Mouse (Mus musculus) erythroblast, adult 5-6 weeks (primary cell): ENCODE measurements at regions not wholly inside any gene's neighbourhood (a gene's known extent, or its start where the extent isn't known, plus 50 kb on each side); places are given as distances from the start of the nearest gene placed in this dataset.

Experiments
- ATAC-seq: replicated peaks from 2 replicates; pipeline ENCODE4 v1.8.0; 2016; ENCODE audit warnings: moderate number of reproducible peaks, mild to moderate bottlenecking, moderate TSS enrichment, inconsistent platforms; ENCODE audit not compliant: poor library complexity, low FRiP score, severe bottlenecking

DNA sequence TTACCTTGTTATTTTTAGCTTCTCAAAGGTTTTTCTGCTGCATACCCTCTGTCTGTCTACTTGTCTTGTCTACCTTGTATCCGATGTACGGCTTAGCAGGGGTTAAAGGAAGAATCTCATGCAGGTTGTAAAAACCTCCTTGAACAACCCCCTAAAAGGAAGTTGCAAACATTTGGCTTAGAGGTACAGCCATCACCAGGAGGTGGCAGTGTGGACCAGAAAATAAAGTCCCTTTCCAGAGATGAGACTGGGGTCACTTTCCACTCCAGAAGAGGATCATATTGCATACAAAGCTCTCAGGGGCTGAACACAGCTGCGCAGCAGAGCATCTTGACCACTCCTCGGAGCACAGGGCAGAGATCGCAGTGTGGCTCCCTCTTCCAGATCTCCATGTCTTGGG, 109.0 kb upstream of the Ralgapa2 start:
- ATAC-seq = no peak

- no peak for ATAC-seq
Measured at GRCm38 (mm10) chr2:146623052-146623451, 110.9 kb upstream of the Ralgapa2 start.

DNA sequence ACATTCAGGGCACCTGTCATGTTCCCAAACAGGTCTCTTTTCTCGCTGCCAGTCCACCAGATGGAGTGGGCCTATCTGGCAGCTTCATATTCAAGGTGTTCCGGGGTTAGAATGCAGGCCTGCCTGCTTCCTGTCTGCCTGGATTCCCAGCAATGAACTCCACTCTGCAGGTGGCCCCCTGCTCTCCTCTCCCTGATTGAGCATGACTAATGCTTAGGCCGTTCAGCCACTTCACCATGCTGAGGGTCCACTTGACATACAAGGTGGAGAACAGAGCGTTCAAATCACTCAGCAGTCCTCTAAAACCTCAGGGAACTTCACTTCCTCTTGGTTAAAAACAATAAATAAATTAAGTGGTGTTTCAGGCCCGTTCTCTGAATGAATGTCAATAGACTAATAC, 112.1 kb upstream of the Ralgapa2 start:
- ATAC-seq = no peak

GRCm38 (mm10) chr2:146625166-146625751, 113.1 kb upstream of the Ralgapa2 start:
- ATAC-seq = no peak

DNA sequence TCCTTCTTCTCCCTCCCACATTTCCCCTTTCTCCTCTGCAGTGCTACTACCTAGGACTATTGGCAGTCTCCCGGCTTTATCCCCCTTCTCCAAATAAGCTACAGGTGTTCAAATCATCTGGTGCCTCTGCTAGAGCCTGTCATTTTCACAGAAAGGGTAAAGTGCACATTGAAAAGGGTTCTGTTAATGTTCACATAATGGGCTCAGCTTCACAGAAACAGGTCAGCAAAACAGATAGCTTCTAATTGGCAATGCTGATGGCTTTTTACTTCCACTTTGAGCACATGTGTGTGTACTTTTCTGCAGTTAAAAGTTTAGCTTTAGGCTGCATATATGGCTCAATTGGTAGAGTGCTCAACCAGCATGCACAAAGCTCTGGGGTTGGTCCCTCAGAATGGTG, 114.4 kb upstream of the Ralgapa2 start:
- no peak for ATAC-seq

DNA sequence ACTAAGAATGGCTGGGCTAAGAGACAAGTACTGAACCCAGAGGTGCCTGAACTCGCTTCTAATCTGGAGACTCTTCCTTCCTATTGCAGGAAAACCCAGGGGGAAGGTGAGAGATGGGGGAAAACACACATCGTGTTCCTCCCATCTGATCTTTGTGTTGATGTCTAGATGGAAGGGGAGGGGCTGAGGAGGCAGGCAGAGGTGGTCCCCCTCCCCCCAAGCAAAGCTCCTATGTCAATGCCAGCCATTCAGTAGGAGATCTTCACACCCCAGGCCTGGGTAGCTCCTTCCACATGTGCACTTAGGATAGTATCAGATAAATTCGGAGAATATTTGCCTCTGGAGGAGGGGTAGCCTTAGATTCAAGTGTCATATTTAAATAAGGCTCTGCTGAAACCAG, 118.0 kb upstream of the Ralgapa2 start:
- ATAC-seq = no peak

GRCm38 (mm10) chr2:146631098-146631497, 119.0 kb upstream of the Ralgapa2 start:
- no peak for ATAC-seq

DNA sequence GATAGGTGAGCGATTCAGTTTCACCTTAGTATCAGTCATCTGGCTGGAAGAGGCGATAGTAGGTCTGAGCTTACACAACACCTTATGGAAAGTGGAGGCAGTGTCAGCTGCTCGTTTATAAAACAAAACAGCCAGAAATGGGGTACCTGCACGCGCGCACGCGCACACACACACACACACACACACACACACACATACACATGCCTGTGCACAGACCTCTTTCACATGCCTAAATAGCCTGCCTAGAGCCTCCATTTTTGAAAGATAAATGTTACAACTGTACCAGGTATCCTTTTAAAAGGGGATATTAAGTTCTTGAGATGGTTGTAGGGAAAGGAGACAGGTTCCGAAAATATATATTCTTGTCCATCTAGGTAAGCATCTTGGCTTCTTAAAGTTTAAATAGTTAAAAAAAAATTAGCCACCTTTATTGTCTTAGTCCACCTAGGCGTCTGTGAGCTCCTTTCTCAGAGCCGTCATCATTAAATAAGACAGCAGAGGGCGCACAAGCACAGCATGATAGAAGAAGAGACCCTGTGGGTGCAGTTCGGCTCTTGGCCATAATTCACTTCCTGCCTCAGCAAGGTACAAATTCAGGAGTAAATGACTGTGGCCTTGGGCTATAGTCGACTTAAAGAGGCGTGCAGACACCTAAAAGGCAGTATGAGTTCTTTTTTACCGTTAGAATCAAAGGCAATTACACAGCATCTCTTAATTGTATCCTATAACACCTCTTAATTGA, 121.4 kb upstream of the Ralgapa2 start:
- no peak; the same call in 1 of the 2 replicates for ATAC-seq

DNA sequence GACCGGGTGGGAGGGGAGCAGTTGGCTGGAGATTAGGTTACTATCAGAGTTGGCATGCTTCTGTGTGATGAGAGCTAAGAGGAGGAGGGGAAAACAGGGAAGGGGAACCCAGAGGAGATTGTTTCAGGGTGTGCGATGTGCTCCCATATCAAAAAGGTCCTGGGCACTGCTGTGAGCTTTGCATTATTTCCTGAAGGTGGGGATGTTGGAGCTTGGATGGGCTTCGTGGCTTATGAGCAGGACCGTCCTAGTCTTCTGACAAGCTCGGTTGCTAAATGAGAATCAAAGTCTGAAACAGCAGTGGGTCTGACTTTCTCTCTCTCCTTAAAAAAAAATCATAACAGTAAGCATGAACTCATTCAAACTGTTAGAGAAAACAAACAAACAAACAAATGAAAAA, 125.4 kb upstream of the Ralgapa2 start:
- ATAC-seq = no peak

DNA sequence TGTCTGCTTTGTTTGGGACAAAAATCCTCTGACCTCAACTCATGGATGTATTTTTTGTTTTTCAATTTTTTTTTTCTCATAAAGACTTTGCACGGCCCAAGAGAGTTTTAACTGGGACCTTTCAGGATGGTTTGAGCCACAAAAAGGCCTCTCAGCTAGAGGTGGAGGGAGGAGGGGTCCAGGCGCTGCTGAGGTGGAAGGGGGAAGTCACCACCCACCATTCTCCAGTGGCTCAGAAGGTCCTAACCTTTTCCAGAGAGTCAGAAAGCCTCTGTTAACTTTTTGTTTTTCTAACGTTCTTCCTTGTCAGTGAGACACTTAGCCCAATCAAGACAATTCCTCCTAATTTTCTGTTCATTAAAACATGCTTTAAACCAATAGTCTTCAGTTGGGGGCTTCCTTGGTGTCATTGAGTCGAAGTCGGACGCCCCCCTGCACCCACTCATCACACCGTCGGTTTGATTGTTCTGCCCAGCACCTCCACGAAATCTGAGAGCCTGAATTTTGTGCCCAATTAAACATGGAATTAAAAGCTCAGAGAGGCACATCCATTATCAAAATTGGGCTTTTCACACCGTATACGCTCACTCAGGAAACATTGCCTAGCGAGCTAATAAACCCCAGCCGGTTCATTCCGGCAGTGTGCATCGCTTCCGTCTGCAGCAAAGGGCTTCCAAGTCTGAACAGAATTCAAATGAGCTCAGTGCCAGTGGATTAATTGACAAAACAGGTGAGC, 134.3 kb upstream of the Ralgapa2 start:
- ATAC-seq = no peak

DNA sequence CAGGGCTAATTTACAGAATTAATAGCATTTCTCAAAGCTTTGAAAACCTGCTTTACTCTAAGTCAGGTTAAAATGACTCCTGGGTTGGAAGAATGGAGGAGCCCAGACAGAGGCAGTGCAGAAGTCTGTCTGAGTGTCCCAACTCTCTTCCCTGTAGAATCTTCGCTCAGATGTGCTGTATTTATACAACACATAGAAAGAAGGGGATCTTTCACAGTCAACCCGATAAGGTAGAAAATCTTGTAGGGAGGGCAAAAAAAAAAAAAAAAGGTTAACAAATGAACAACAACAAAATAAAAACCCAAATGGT, 134.8 kb upstream of the Ralgapa2 start:
- ATAC-seq = no peak

- no peak for ATAC-seq
Measured at GRCm38 (mm10) chr2:146661346-146661745, 149.2 kb upstream of the Ralgapa2 start.

GRCm38 (mm10) chr2:146672761-146673160, 160.6 kb upstream of the Ralgapa2 start:
- no peak for ATAC-seq

- no peak for ATAC-seq
Measured at GRCm38 (mm10) chr2:146681979-146682378, 169.8 kb upstream of the Ralgapa2 start.

DNA sequence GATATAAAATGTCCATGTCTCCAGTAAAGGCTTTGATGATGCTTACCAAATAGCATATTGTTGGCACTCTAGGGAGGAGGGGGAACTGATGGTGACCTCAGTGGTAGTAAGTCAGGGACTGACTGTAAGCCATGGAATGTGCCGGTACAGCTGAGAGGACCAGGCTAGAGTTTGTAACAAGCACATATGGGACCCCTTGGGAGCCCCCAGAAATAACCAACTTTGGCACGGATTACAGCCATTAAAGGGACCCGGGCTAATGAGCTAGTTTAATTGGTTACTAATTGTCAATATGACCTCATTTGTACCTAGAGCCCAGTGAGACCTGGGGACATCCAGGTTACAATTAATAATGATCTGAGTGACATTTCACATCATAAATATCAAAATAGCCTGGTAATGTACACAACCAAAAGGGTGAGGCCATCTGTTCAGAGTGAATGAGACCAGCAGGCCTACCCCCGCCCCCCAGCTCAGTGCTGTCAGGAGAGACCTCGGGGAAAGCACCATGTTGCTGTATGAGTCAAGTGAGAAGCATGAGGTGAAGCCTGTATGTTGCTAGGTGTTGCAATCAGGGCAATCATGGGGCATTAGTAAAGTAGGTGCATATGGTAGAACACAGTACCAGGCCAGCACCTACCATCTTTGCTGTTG, 169.7 kb upstream of the Kiz start:
- ATAC-seq = no peak

- no peak for ATAC-seq
Measured at GRCm38 (mm10) chr2:146688544-146688943, 167.1 kb upstream of the Kiz start.

DNA sequence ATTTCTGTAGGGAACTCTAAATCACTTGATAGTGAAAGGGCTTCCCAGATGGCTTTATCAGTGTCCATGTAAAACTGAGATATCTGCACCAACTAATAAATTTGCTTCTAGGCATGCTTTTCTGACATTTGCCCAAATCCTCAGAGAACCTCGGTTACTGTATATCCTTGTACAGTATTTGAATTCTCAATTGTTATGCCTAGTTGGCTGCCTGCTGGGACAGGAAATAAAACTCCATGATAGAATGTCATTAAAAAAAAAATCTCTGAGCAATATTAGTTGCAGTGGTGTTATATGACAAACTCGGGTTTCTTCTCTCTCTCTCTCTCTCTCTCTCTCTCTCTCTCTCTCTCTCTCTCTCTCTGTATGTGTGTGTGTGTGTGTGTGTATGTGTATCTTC, 162.2 kb upstream of the Kiz start:
- ATAC-seq = no peak

GRCm38 (mm10) chr2:146694041-146694440, 161.6 kb upstream of the Kiz start:
- no peak for ATAC-seq

GRCm38 (mm10) chr2:146696277-146696676, 159.4 kb upstream of the Kiz start:
- ATAC-seq = no peak

GRCm38 (mm10) chr2:146696727-146697126, 158.9 kb upstream of the Kiz start:
- ATAC-seq = no peak

- no peak for ATAC-seq
Measured at GRCm38 (mm10) chr2:146710676-146711075, 145.0 kb upstream of the Kiz start.
